Mouse (Mus musculus) heart, adult 2 months (tissue): ENCODE measurements at regions not wholly inside any gene's neighbourhood (a gene's known extent, or its start where the extent isn't known, plus 50 kb on each side); places are given as distances from the start of the nearest gene placed in this dataset.

Experiments used
- CTCF ChIP-seq: fragments of 200-600 bp; IDR thresholded peaks from 2 replicates; pipeline ENCODE4 v1.8.1; 2022; ENCODE audit warnings: antibody characterized with exemption, mild to moderate bottlenecking, moderate library complexity
- EP300 ChIP-seq: fragments of 200-500 bp; IDR thresholded peaks from 2 replicates; pipeline ENCODE4 v1.6.1; 2011; ENCODE audit warnings: low read depth, low read length, control low read depth; ENCODE audit not compliant: insufficient read depth

- TF ChIP-seq CTCF = no peak
- TF ChIP-seq EP300 = no peak
Measured at GRCm38 (mm10) chr2:167783374-167783773, 93.8 kb upstream of the Tmem189 start.
